Mouse (Mus musculus): Measurements from ENCODE around the gene Slc22a23. TPM values are rescaled to one million over a fixed set of nuclear protein-coding genes. Genes with fewer than 3 reads are reported as not detected.

Gene Slc22a23
- polyA plus RNA-seq, 2 experiments = 9.3 to 21.4 TPM

- ATAC-seq (ENCODE audit: insufficient read depth) (peak; percentile 56; the same call in 1 of the 2 replicates), DNase-seq (ENCODE audit: low read depth in 3 of 3, low spot score in 3 of 3) (peak; percentile 33 to 41 (median 40))
- peak; percentile 74 for TF ChIP-seq CTCF (IDR thresholded peaks at IDR 0.05; ENCODE audit: low read depth)
- no peak for TF ChIP-seq EP300 (IDR thresholded peaks at IDR 0.05; ENCODE audit: low read depth)
- H3K27ac ChIP-seq = no peak overlapping the region
- H3K4me2 ChIP-seq (ENCODE audit: low read depth) = no peak overlapping the region
- peaks cover 89% of the 10 kb centered on the region for H3K36me3 ChIP-seq (replicated peaks; ENCODE audit: control insufficient read depth, insufficient read depth, low read depth)
- H3K9ac ChIP-seq (replicated peaks) = no peak overlapping the region
- no peaks in the 10 kb centered on the region for H3K4me1 ChIP-seq (replicated peaks; ENCODE audit: control insufficient read depth in 2 of 2, insufficient read depth in 2 of 2, low read length in 1 of 2)
- H3K9me3 ChIP-seq (ENCODE audit: control insufficient read depth, low read length) = no peaks in the 10 kb centered on the region
- no peaks in the 10 kb centered on the region for H3K27me3 ChIP-seq (ENCODE audit: control insufficient read depth, insufficient read depth, low read length)
- 17% methylated on average over 5 of the region's 5 CpGs for WGBS (ENCODE audit: insufficient replicate concordance)
- no peak overlapping the region for H3K4me3 ChIP-seq (ENCODE audit: insufficient read depth in 1 of 2, low read depth in 2 of 2, low read length in 2 of 2)
Measured at GRCm38 (mm10) chr13:34187571-34187970, 157.4 kb downstream of the Slc22a23 start.

- DNase-seq (ENCODE audit: low read depth in 3 of 3, low spot score in 3 of 3) (no peak), ATAC-seq (ENCODE audit: insufficient read depth) (no peak)
- no peak overlapping the region for H3K4me2 ChIP-seq (ENCODE audit: low read depth)
- H3K9ac ChIP-seq (replicated peaks) = no peak overlapping the region
- no peaks in the 10 kb centered on the region for H3K4me1 ChIP-seq (replicated peaks; ENCODE audit: control insufficient read depth in 2 of 2, insufficient read depth in 2 of 2, low read length in 1 of 2)
- H3K27me3 ChIP-seq (ENCODE audit: control insufficient read depth, insufficient read depth, low read length) = no peaks in the 10 kb centered on the region
- no peak overlapping the region for H3K27ac ChIP-seq
- H3K9me3 ChIP-seq (ENCODE audit: control insufficient read depth, low read length) = no peaks in the 10 kb centered on the region
- TF ChIP-seq EP300 (IDR thresholded peaks at IDR 0.05; ENCODE audit: low read depth) = no peak
- no peak for TF ChIP-seq CTCF (IDR thresholded peaks at IDR 0.05; ENCODE audit: low read depth)
- WGBS (ENCODE audit: insufficient replicate concordance) = 92% methylated on average over 2 of the region's 2 CpGs
- peaks cover 90% of the 10 kb centered on the region for H3K36me3 ChIP-seq (replicated peaks; ENCODE audit: control insufficient read depth, insufficient read depth, low read depth)
- H3K4me3 ChIP-seq (ENCODE audit: insufficient read depth in 1 of 2, low read depth in 2 of 2, low read length in 2 of 2) = no peak overlapping the region
Measured at GRCm38 (mm10) chr13:34185371-34185770, 159.6 kb downstream of the Slc22a23 start.

GRCm38 (mm10) chr13:34181624-34182023 is 163.4 kb downstream of the Slc22a23 start:
- H3K27ac ChIP-seq = no peak overlapping the region
- no peaks in the 10 kb centered on the region for H3K4me1 ChIP-seq (replicated peaks; ENCODE audit: control insufficient read depth in 2 of 2, insufficient read depth in 2 of 2, low read length in 1 of 2)
- peaks cover 65% of the 10 kb centered on the region for H3K36me3 ChIP-seq (replicated peaks; ENCODE audit: control insufficient read depth, insufficient read depth, low read depth)
- TF ChIP-seq CTCF (IDR thresholded peaks at IDR 0.05; ENCODE audit: low read depth) (no peak), EP300 (IDR thresholded peaks at IDR 0.05; ENCODE audit: low read depth) (no peak)
- 89% methylated on average over 5 of the region's 5 CpGs for WGBS (ENCODE audit: insufficient replicate concordance)
- no peak overlapping the region for H3K4me2 ChIP-seq (ENCODE audit: low read depth)
- H3K9me3 ChIP-seq (ENCODE audit: control insufficient read depth, low read length) = no peaks in the 10 kb centered on the region
- H3K4me3 ChIP-seq (ENCODE audit: insufficient read depth in 1 of 2, low read depth in 2 of 2, low read length in 2 of 2) = no peak overlapping the region
- DNase-seq (ENCODE audit: low read depth in 3 of 3, low spot score in 3 of 3) (no peak), ATAC-seq (ENCODE audit: insufficient read depth) (no peak)
- no peaks in the 10 kb centered on the region for H3K27me3 ChIP-seq (ENCODE audit: control insufficient read depth, insufficient read depth, low read length)
- no peak overlapping the region for H3K9ac ChIP-seq (replicated peaks)

- Histone ChIP-seq H3K9me3 (ENCODE audit: control insufficient read depth, low read length) (no peaks in the 10 kb centered on the region), H3K36me3 (replicated peaks; ENCODE audit: control insufficient read depth, insufficient read depth, low read depth) (no peaks in the 10 kb centered on the region), H3K4me3 (ENCODE audit: insufficient read depth in 1 of 2, low read depth in 2 of 2, low read length in 2 of 2) (no peak overlapping the region), H3K27me3 (ENCODE audit: control insufficient read depth, insufficient read depth, low read length) (no peaks in the 10 kb centered on the region), H3K4me2 (ENCODE audit: low read depth) (no peak overlapping the region), H3K27ac (no peak overlapping the region), H3K4me1 (replicated peaks; ENCODE audit: control insufficient read depth in 2 of 2, insufficient read depth in 2 of 2, low read length in 1 of 2) (no peaks in the 10 kb centered on the region), H3K9ac (replicated peaks) (no peak overlapping the region)
- no peak for TF ChIP-seq CTCF (IDR thresholded peaks at IDR 0.05; ENCODE audit: low read depth)
- TF ChIP-seq EP300 (IDR thresholded peaks at IDR 0.05; ENCODE audit: low read depth) = no peak
- DNase-seq (ENCODE audit: low read depth in 3 of 3, low spot score in 3 of 3) = no peak
- no peak for ATAC-seq (ENCODE audit: insufficient read depth)
- 76% methylated on average over 6 of the region's 6 CpGs for WGBS (ENCODE audit: insufficient replicate concordance)
Measured at GRCm38 (mm10) chr13:34174025-34174424, 171.0 kb downstream of the Slc22a23 start.

GRCm38 (mm10) chr13:34163304-34163975 is 181.5 kb downstream of the Slc22a23 start:
- H3K36me3 ChIP-seq (replicated peaks; ENCODE audit: control insufficient read depth, insufficient read depth, low read depth) = no peaks in the 10 kb centered on the region
- H3K27ac ChIP-seq = no peak overlapping the region
- no peaks in the 10 kb centered on the region for H3K27me3 ChIP-seq (ENCODE audit: control insufficient read depth, insufficient read depth, low read length)
- no peaks in the 10 kb centered on the region for H3K9me3 ChIP-seq (ENCODE audit: control insufficient read depth, low read length)
- no peak for TF ChIP-seq EP300 (IDR thresholded peaks at IDR 0.05; ENCODE audit: low read depth)
- TF ChIP-seq CTCF (IDR thresholded peaks at IDR 0.05; ENCODE audit: low read depth) = no peak
- peak overlapping the region; percentile 76 to 77 for H3K4me3 ChIP-seq (ENCODE audit: insufficient read depth in 1 of 2, low read depth in 2 of 2, low read length in 2 of 2)
- no peak for DNase-seq (ENCODE audit: low read depth in 3 of 3, low spot score in 3 of 3)
- ATAC-seq (ENCODE audit: insufficient read depth) = no peak; the same call in none of the 2 replicates
- peak overlapping the region; percentile 70 for H3K4me2 ChIP-seq (ENCODE audit: low read depth)
- 27% methylated on average over 12 of the region's 12 CpGs for WGBS (ENCODE audit: insufficient replicate concordance)
- peaks cover 10 to 14% of the 10 kb centered on the region in 2 experiments for H3K4me1 ChIP-seq (replicated peaks; ENCODE audit: control insufficient read depth in 2 of 2, insufficient read depth in 2 of 2, low read length in 1 of 2)
- H3K9ac ChIP-seq (replicated peaks) = peak overlapping the region; percentile 76

Data from liver, embryonic 14.5 days (tissue).